ENCODE assay signal across 8 mouse cellular contexts in the genomic region with DNA sequence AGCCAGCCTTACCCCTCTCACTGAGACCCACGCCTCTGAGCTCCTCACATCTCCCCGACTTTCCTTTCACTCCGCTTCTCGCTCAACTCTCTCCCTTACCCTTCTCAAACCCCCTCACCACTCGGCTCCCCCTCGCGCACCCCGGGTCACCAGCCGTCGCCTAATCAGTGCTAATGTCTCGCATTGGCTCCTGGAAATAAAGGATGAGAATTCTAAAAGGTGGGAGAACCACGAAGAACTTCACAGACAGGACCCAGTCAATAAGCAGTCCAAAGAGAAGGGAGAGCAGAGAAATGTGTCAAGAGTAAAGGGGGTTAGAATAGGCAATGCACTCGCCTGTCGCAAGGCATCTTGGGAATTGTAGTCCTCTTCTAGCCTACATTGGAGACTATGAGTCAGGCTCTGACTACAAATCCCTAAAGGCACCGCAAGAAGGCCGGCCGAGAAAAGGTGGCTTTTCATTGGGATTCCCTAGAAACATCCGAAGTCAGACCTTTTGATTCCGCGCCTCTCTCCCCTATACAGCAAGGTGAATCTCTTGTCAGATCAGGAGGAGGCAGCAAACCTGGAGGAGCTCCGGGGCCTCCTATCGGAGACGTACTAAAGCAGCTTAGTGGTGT. TPM values are rescaled to one million over a fixed set of nuclear protein-coding genes. Genes with fewer than 3 reads are reported as not detected.
A peak's percentile ranks its signal among the peaks of the same experiment; 100 is the strongest.
DNase-seq lines count a peak whose midpoint lies in the region; ATAC-seq lines count a peak whose summit lies in the region.

Gtf2h4 (minus strand) TSS at position 324 of the 620 bp plus-strand sequence.

- no peaks in the 10 kb centered on the region for H3K9me3 ChIP-seq in lung, embryonic 16.5 days (ENCODE audit: control insufficient read depth, low read length)

- H3K36me3 ChIP-seq in lung, embryonic 16.5 days (ENCODE audit: control insufficient read depth, insufficient read depth, low read length): peaks cover 2% of the 10 kb centered on the region; the same call in 1 of the 2 replicates

- H3K4me3 ChIP-seq in lung, embryonic 16.5 days (ENCODE audit: low read length): peak within 1 kb of the TSS; percentile 89

- 1% methylated on average over 23 of the region's 23 CpGs for WGBS in lung, embryonic 16.5 days

- peak within 1 kb of the TSS; percentile 56 for H3K4me2 ChIP-seq in lung, embryonic 16.5 days (ENCODE audit: low read depth, low read length)

- peak; percentile 98 for ATAC-seq in hematopoietic stem cell, adult 5-6 weeks (replicated peaks in 1 of 2; ENCODE audit: insufficient read depth in 1 of 2, low FRiP score in 2 of 2, low TSS enrichment in 1 of 2, low read depth in 1 of 2, poor library complexity in 2 of 2, severe bottlenecking in 2 of 2)
- peak; percentile 99 for ATAC-seq in lung, embryonic 16.5 days (ENCODE audit: low read depth)

- peak within 1 kb of the TSS; percentile 36; the same call in 1 of the 2 replicates for H3K27ac ChIP-seq in lung, embryonic 16.5 days (ENCODE audit: low read length)

- H3K27me3 ChIP-seq in lung, embryonic 16.5 days (ENCODE audit: control insufficient read depth, insufficient read depth, low read depth, low read length): no peaks in the 10 kb centered on the region

- DNase-seq in MN1 (ENCODE audit: low spot score): peak; percentile 97
- DNase-seq in cerebellum, adult 8-10 months: peak; percentile 89
- DNase-seq in forelimb bud, embryonic 11.5 days (ENCODE audit: low read depth, low spot score): peak; percentile 93
- DNase-seq in layer of hippocampus, adult 9-10 months (ENCODE audit: low spot score): peak; percentile 97
- peak; percentile 42 for DNase-seq in ovary, postnatal 10 days (ENCODE audit: low spot score)
- peak; percentile 92 to 93 for DNase-seq in thymus, postnatal 10 days (ENCODE audit: low spot score in 2 of 2)

- H3K9ac ChIP-seq in lung, embryonic 16.5 days (ENCODE audit: low read length): peak within 1 kb of the TSS; percentile 96

- peaks cover 4% of the 10 kb centered on the region for H3K4me1 ChIP-seq in lung, embryonic 16.5 days (replicated peaks; ENCODE audit: control insufficient read depth, insufficient read depth, low read length)

RNA-seq across cellular contexts. Expression of gene Gtf2h4, which starts in this region (rescaled TPM):
- 14.1 and 17.3 TPM in 2 replicates for total RNA-seq in hematopoietic stem cell, adult 5-6 weeks (2017)
- polyA plus RNA-seq in lung, embryonic 16.5 days (2015; fragmentation: Nextera tagmentation; extraction: Ambion mirVana): 47.5 and 48.0 TPM in 2 replicates

Comparison
In these comparisons a context has a peak if more than half of its experiments do, and no peak if none do; other contexts are left out.
1. Peak in every context shown above with its lines: DNase-seq, ATAC-seq, H3K4me3 ChIP-seq and H3K27ac ChIP-seq.
2. DNase-seq: peak in every context shown above with its lines; median percentile 97 in MN1; 97 in layer of hippocampus, adult 9-10 months; 93 in forelimb bud, embryonic 11.5 days; 92 in thymus, postnatal 10 days; 89 in cerebellum, adult 8-10 months; 42 in ovary, postnatal 10 days.